Mouse (Mus musculus) bone marrow, adult 2 months (tissue): ENCODE measurements around the gene Tm4sf4.

ENCODE experiments used
- CTCF ChIP-seq: fragments of 200-500 bp; IDR thresholded peaks from 2 replicates; pipeline ENCODE4 v1.5.1; 2011; ENCODE audit warnings: low read length, control low read depth; ENCODE audit not compliant: control insufficient read depth, insufficient read depth
- POLR2A ChIP-seq: fragments of 200-500 bp; IDR thresholded peaks from 2 replicates; pipeline ENCODE4 v1.6.1; 2011; ENCODE audit warnings: low read depth, mild to moderate bottlenecking, control low read depth, low read length, borderline replicate concordance; ENCODE audit not compliant: control insufficient read depth

- no peak for TF ChIP-seq CTCF
- no peak for TF ChIP-seq POLR2A
Observed at GRCm38 (mm10) chr3:57420660-57421059, 4.5 kb upstream of the Tm4sf4 start.
